Mouse (Mus musculus): Measurements from ENCODE around the gene Prrt2. TPM values are rescaled to one million over a fixed set of nuclear protein-coding genes. Genes with fewer than 3 reads are reported as not detected.

The Prrt2 gene
- polyA plus RNA-seq, 1 experiment from 2014 or later = 5.4 TPM

- Histone ChIP-seq H3K9me3 (ENCODE audit: control insufficient read depth, low read length) (no peaks in the 10 kb centered on the region), H3K4me2 (peak within 1 kb of the TSS; percentile 98), H3K9ac (ENCODE audit: low read depth, low read length) (peak within 1 kb of the TSS; percentile 94), H3K4me1 (replicated peaks; ENCODE audit: control insufficient read depth, insufficient read depth, low read length) (peaks cover 59% of the 10 kb centered on the region), H3K27me3 (replicated peaks; ENCODE audit: control insufficient read depth, insufficient read depth, low read length) (no peaks in the 10 kb centered on the region), H3K4me3 (ENCODE audit: low read depth, low read length) (peak within 1 kb of the TSS; percentile 86), H3K36me3 (ENCODE audit: control insufficient read depth, insufficient read depth, low read length) (peaks cover 15% of the 10 kb centered on the region), H3K27ac (ENCODE audit: low read depth, low read length) (peak within 1 kb of the TSS; percentile 95)
- 5% methylated on average over 39 of the region's 39 CpGs for WGBS
- DNase-seq (ENCODE audit: low spot score) (peak; percentile 98), ATAC-seq (replicated peaks; ENCODE audit: low FRiP score) (peak; percentile 84)
These were observed 3.8 kb downstream of the Prrt2 start, which contains the start of gene Pagr1a for GRCm38 (mm10) chr7:127016971-127017949. Gene Pagr1a (minus strand): TSS chr7:127017352.

- H3K4me2 ChIP-seq = peak overlapping the region; percentile 98
- DNase-seq (ENCODE audit: low spot score) = peak; percentile 78
- H3K27ac ChIP-seq (ENCODE audit: low read depth, low read length) = peak overlapping the region; percentile 95
- H3K9ac ChIP-seq (ENCODE audit: low read depth, low read length) = peak overlapping the region; percentile 94
- peaks cover 13% of the 10 kb centered on the region for H3K36me3 ChIP-seq (ENCODE audit: control insufficient read depth, insufficient read depth, low read length)
- peak; percentile 60 for ATAC-seq (replicated peaks; ENCODE audit: low FRiP score)
- 0% methylated on average over 22 of the region's 22 CpGs for WGBS
- H3K9me3 ChIP-seq (ENCODE audit: control insufficient read depth, low read length) = no peaks in the 10 kb centered on the region
- peaks cover 52% of the 10 kb centered on the region for H3K4me1 ChIP-seq (replicated peaks; ENCODE audit: control insufficient read depth, insufficient read depth, low read length)
- no peaks in the 10 kb centered on the region for H3K27me3 ChIP-seq (replicated peaks; ENCODE audit: control insufficient read depth, insufficient read depth, low read length)
- peak overlapping the region; percentile 86 for H3K4me3 ChIP-seq (ENCODE audit: low read depth, low read length)
These were observed 4.5 kb downstream of the Prrt2 start for GRCm38 (mm10) chr7:127016486-127016938.

GRCm38 (mm10) chr7:127016481-127016485, 4.7 kb downstream of the Prrt2 start, which contains the start of gene Pagr1b:
Gene Pagr1b (minus strand): TSS chr7:127016484.
- Histone ChIP-seq H3K4me1 (replicated peaks; ENCODE audit: control insufficient read depth, insufficient read depth, low read length) (peaks cover 49% of the 10 kb centered on the region), H3K36me3 (ENCODE audit: control insufficient read depth, insufficient read depth, low read length) (peaks cover 13% of the 10 kb centered on the region), H3K9me3 (ENCODE audit: control insufficient read depth, low read length) (no peaks in the 10 kb centered on the region), H3K9ac (ENCODE audit: low read depth, low read length) (peak within 1 kb of the TSS; percentile 94), H3K4me3 (ENCODE audit: low read depth, low read length) (peak within 1 kb of the TSS; percentile 86), H3K27me3 (replicated peaks; ENCODE audit: control insufficient read depth, insufficient read depth, low read length) (no peaks in the 10 kb centered on the region), H3K27ac (ENCODE audit: low read depth, low read length) (peak within 1 kb of the TSS; percentile 95), H3K4me2 (peak within 1 kb of the TSS; percentile 98)
- ATAC-seq (replicated peaks; ENCODE audit: low FRiP score) = no peak
- no peak for DNase-seq (ENCODE audit: low spot score)

- H3K27ac ChIP-seq (ENCODE audit: low read depth, low read length) = peak overlapping the region; percentile 95
- H3K4me1 ChIP-seq (replicated peaks; ENCODE audit: control insufficient read depth, insufficient read depth, low read length) = peaks cover 47% of the 10 kb centered on the region
- H3K4me3 ChIP-seq (ENCODE audit: low read depth, low read length) = peak overlapping the region; percentile 86
- DNase-seq (ENCODE audit: low spot score) (no peak), ATAC-seq (replicated peaks; ENCODE audit: low FRiP score) (peak; percentile 46)
- peak overlapping the region; percentile 98 for H3K4me2 ChIP-seq
- WGBS = 3% methylated on average over 10 of the region's 10 CpGs
- no peaks in the 10 kb centered on the region for H3K27me3 ChIP-seq (replicated peaks; ENCODE audit: control insufficient read depth, insufficient read depth, low read length)
- H3K9ac ChIP-seq (ENCODE audit: low read depth, low read length) = peak overlapping the region; percentile 94
- H3K36me3 ChIP-seq (ENCODE audit: control insufficient read depth, insufficient read depth, low read length) = peaks cover 13% of the 10 kb centered on the region
- no peaks in the 10 kb centered on the region for H3K9me3 ChIP-seq (ENCODE audit: control insufficient read depth, low read length)
These were observed 4.9 kb downstream of the Prrt2 start for GRCm38 (mm10) chr7:127016081-127016480.

GRCm38 (mm10) chr7:127014993-127015392, 6.0 kb downstream of the Prrt2 start:
- H3K36me3 ChIP-seq (ENCODE audit: control insufficient read depth, insufficient read depth, low read length) = peaks cover 13% of the 10 kb centered on the region
- DNase-seq (ENCODE audit: low spot score) (no peak), ATAC-seq (replicated peaks; ENCODE audit: low FRiP score) (no peak)
- peak overlapping the region; percentile 98 for H3K4me2 ChIP-seq
- no peaks in the 10 kb centered on the region for H3K9me3 ChIP-seq (ENCODE audit: control insufficient read depth, low read length)
- peaks cover 37% of the 10 kb centered on the region for H3K4me1 ChIP-seq (replicated peaks; ENCODE audit: control insufficient read depth, insufficient read depth, low read length)
- no peaks in the 10 kb centered on the region for H3K27me3 ChIP-seq (replicated peaks; ENCODE audit: control insufficient read depth, insufficient read depth, low read length)
- H3K4me3 ChIP-seq (ENCODE audit: low read depth, low read length) = no peak overlapping the region; the same call in 1 of the 2 replicates
- no peak overlapping the region for H3K27ac ChIP-seq (ENCODE audit: low read depth, low read length)
- H3K9ac ChIP-seq (ENCODE audit: low read depth, low read length) = no peak overlapping the region
- WGBS = 92% methylated on average over 12 of the region's 12 CpGs

GRCm38 (mm10) chr7:127014320-127014719, 6.7 kb downstream of the Prrt2 start, which contains the start of gene Mvp:
Gene Mvp (minus strand): TSS chr7:127014621.
- Histone ChIP-seq H3K27ac (ENCODE audit: low read depth, low read length) (0 out of 2 replicates have a peak within 1 kb of the TSS, but pooled peaks have one; percentile 1), H3K9me3 (ENCODE audit: control insufficient read depth, low read length) (no peaks in the 10 kb centered on the region), H3K36me3 (ENCODE audit: control insufficient read depth, insufficient read depth, low read length) (peaks cover 13% of the 10 kb centered on the region), H3K4me1 (replicated peaks; ENCODE audit: control insufficient read depth, insufficient read depth, low read length) (peaks cover 33% of the 10 kb centered on the region), H3K27me3 (replicated peaks; ENCODE audit: control insufficient read depth, insufficient read depth, low read length) (no peaks in the 10 kb centered on the region), H3K4me3 (ENCODE audit: low read depth, low read length) (peak within 1 kb of the TSS; percentile 86), H3K4me2 (peak within 1 kb of the TSS; percentile 98), H3K9ac (ENCODE audit: low read depth, low read length) (peak within 1 kb of the TSS; percentile 94)
- WGBS = 31% methylated on average over 11 of the region's 11 CpGs
- no peak for DNase-seq (ENCODE audit: low spot score)
- ATAC-seq (replicated peaks; ENCODE audit: low FRiP score) = no peak

GRCm38 (mm10) chr7:127013385-127013784, 7.6 kb downstream of the Prrt2 start:
- Histone ChIP-seq H3K4me1 (replicated peaks; ENCODE audit: control insufficient read depth, insufficient read depth, low read length) (peaks cover 41% of the 10 kb centered on the region), H3K4me2 (peak overlapping the region; percentile 98)

GRCm38 (mm10) chr7:127012845-127013244, 8.2 kb downstream of the Prrt2 start:
- Histone ChIP-seq H3K4me2 (no peak overlapping the region), H3K9ac (ENCODE audit: low read depth, low read length) (no peak overlapping the region), H3K36me3 (ENCODE audit: control insufficient read depth, insufficient read depth, low read length) (peaks cover 13% of the 10 kb centered on the region), H3K27ac (ENCODE audit: low read depth, low read length) (no peak overlapping the region), H3K9me3 (ENCODE audit: control insufficient read depth, low read length) (no peaks in the 10 kb centered on the region), H3K4me3 (ENCODE audit: low read depth, low read length) (no peak overlapping the region), H3K27me3 (replicated peaks; ENCODE audit: control insufficient read depth, insufficient read depth, low read length) (no peaks in the 10 kb centered on the region), H3K4me1 (replicated peaks; ENCODE audit: control insufficient read depth, insufficient read depth, low read length) (peaks cover 41% of the 10 kb centered on the region)
- ATAC-seq (replicated peaks; ENCODE audit: low FRiP score) (no peak), DNase-seq (ENCODE audit: low spot score) (no peak)
- WGBS = 91% methylated on average over 10 of the region's 10 CpGs

More at GRCm38 (mm10) chr7:127013385-127013784, 7.6 kb downstream of the Prrt2 start:
- Histone ChIP-seq H3K27me3 (replicated peaks; ENCODE audit: control insufficient read depth, insufficient read depth, low read length) (no peaks in the 10 kb centered on the region), H3K9ac (ENCODE audit: low read depth, low read length) (no peak overlapping the region), H3K4me3 (ENCODE audit: low read depth, low read length) (peak overlapping the region; percentile 47; the same call in 1 of the 2 replicates), H3K36me3 (ENCODE audit: control insufficient read depth, insufficient read depth, low read length) (peaks cover 13% of the 10 kb centered on the region), H3K27ac (ENCODE audit: low read depth, low read length) (no peak overlapping the region), H3K9me3 (ENCODE audit: control insufficient read depth, low read length) (no peaks in the 10 kb centered on the region)
- 90% methylated on average over 6 of the region's 6 CpGs for WGBS
- ATAC-seq (replicated peaks; ENCODE audit: low FRiP score) = no peak
- DNase-seq (ENCODE audit: low spot score) = no peak

- H3K4me2 ChIP-seq = no peak overlapping the region
- no peaks in the 10 kb centered on the region for H3K9me3 ChIP-seq (ENCODE audit: control insufficient read depth, low read length)
- H3K4me1 ChIP-seq (replicated peaks; ENCODE audit: control insufficient read depth, insufficient read depth, low read length) = peaks cover 38% of the 10 kb centered on the region
- DNase-seq (ENCODE audit: low spot score) (no peak), ATAC-seq (replicated peaks; ENCODE audit: low FRiP score) (no peak)
- no peak overlapping the region for H3K9ac ChIP-seq (ENCODE audit: low read depth, low read length)
- no peak overlapping the region for H3K27ac ChIP-seq (ENCODE audit: low read depth, low read length)
- WGBS = 81% methylated on average over 6 of the region's 6 CpGs
- no peaks in the 10 kb centered on the region for H3K27me3 ChIP-seq (replicated peaks; ENCODE audit: control insufficient read depth, insufficient read depth, low read length)
- peaks cover 13% of the 10 kb centered on the region for H3K36me3 ChIP-seq (ENCODE audit: control insufficient read depth, insufficient read depth, low read length)
- H3K4me3 ChIP-seq (ENCODE audit: low read depth, low read length) = no peak overlapping the region
These were observed 8.6 kb downstream of the Prrt2 start for GRCm38 (mm10) chr7:127012374-127012773.

Data from liver, embryonic 11.5 days (tissue).